Mouse (Mus musculus) heart, postnatal 0 days (tissue): Measurements from ENCODE around the gene Acads. TPM values are rescaled to one million over a fixed set of nuclear protein-coding genes. Genes with fewer than 3 reads are reported as not detected.

Source experiments
- ATAC-seq: fragments of 200-750 bp; cut with Nextera tagmentation; 2 replicates; pipeline ENCODE4 v1.8.0; 2017; ENCODE audit warnings: low read depth, moderate number of reproducible peaks, moderate library complexity; ENCODE audit not compliant: insufficient read depth
- DNase-seq: peaks from one replicate; pipeline ENCODE4 v3.0.0-alpha.2; 2016; ENCODE audit warnings: low spot score
- H3K27ac ChIP-seq: fragments of 300-500 bp; sonication (generic); 2 replicates; pipeline ENCODE4 v1.5.1; 2014; ENCODE audit warnings: low read depth, mild to moderate bottlenecking
- H3K27me3 ChIP-seq: fragments of 300-500 bp; sonication (generic); 2 replicates; pipeline ENCODE4 v1.6.1; 2014; ENCODE audit warnings: low read length, mixed read lengths; ENCODE audit not compliant: control insufficient read depth, insufficient read depth
- H3K36me3 ChIP-seq: fragments of 300-500 bp; sonication (generic); replicated peaks from 2 replicates; pipeline ENCODE4 v1.6.1; 2014; ENCODE audit warnings: low read length, mixed read lengths; ENCODE audit not compliant: control insufficient read depth, insufficient read depth
- H3K4me1 ChIP-seq: fragments of 300-500 bp; sonication (generic); 2 replicates; pipeline ENCODE4 v1.6.1; 2014; ENCODE audit warnings: antibody characterized with exemption; ENCODE audit not compliant: control insufficient read depth, insufficient read depth
- H3K4me2 ChIP-seq: fragments of 300-500 bp; sonication (generic); 2 replicates; pipeline ENCODE4 v1.6.1; 2014; ENCODE audit warnings: low read depth, mild to moderate bottlenecking, low read length, moderate library complexity
- H3K4me3 ChIP-seq: fragments of 300-500 bp; sonication (generic); 2 replicates; pipeline ENCODE4 v1.5.1; 2014; ENCODE audit warnings: low read depth, low read length
- H3K9ac ChIP-seq: fragments of 300-500 bp; sonication (generic); replicated peaks from 2 replicates; pipeline ENCODE4 v1.6.1; 2014; ENCODE audit warnings: low read depth, low read length, mixed read lengths
- H3K9me3 ChIP-seq: fragments of 300-500 bp; sonication (generic); replicated peaks from 2 replicates; pipeline ENCODE4 v1.6.1; 2016; ENCODE audit warnings: low read length; ENCODE audit not compliant: control insufficient read depth
- CTCF ChIP-seq: IDR thresholded peaks from 2 replicates; pipeline ENCODE4 v1.5.1; 2016; ENCODE audit warnings: antibody characterized with exemption, control low read depth, low read depth
- EP300 ChIP-seq: IDR thresholded peaks from 2 replicates; pipeline ENCODE4 v1.6.1; 2016; ENCODE audit warnings: antibody characterized with exemption, low read depth
- WGBS: fragments of 180-500 bp; shearing (Covaris S2); extraction: QIAGEN DNeasy Blood & Tissue Kit; methylation state at CpG from one replicate; pipeline ENCODE4 v1.1.7; 2014; 5-methylcytosine and 5-hydroxymethylcytosine counted together
- polyA plus RNA-seq: library from polyadenylated mRNA; unstranded; fragments of >200 nt; fragmentation: Nextera tagmentation; extraction: Ambion mirVana; gene quantifications from 2 replicates; pipeline ENCODE4 v1.2.1, GENCODE M21; 2015
- total RNA-seq: library from RNA; depleted of rRNA; stranded (reverse); fragments of >200 nt; gene quantifications from 2 replicates; pipeline ENCODE4 v1.2.3, GENCODE M21; 2014; ENCODE audit warnings: low replicate concordance

Acads gene
- total and polyA plus RNA-seq, 2 experiments from 2014 or later, result 208 to 288 TPM

GRCm38 (mm10) chr5:115089592-115090268, 29.4 kb downstream of the Acads start:
- ATAC-seq, result no peak

DNA sequence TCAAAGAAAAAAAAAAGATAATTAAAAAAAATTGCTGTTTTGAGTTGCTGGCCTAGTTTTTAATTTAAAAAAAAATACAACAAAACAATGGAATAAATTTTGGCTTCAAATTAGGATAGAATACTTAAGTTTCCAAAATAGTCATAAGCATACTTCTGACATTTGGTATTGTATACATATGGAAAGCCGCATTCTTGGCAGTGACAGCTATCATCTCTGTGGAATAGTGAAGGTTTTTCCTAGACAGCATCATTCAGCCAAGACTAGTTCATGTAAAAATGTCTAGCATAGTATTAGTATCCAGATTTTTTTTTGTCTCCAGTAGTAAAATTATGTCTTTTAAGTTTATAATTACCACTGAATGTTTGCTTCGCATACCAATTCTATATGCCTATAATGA, 33.5 kb downstream of the Acads start:
- Histone ChIP-seq H3K4me2 (no peak overlapping the region), H3K9ac (no peak overlapping the region), H3K36me3 (peaks cover 79% of the 10 kb centered on the region), H3K9me3 (no peaks in the 10 kb centered on the region), H3K27me3 (no peaks in the 10 kb centered on the region), H3K4me3 (no peak overlapping the region), H3K27ac (no peak overlapping the region), H3K4me1 (no peaks in the 10 kb centered on the region)
- DNase-seq, result no peak
- no peak for ATAC-seq
- TF ChIP-seq CTCF (no peak), EP300 (no peak)
- WGBS, result 96% methylated on average over 2 of the region's 2 CpGs

More at GRCm38 (mm10) chr5:115089592-115090268, 29.4 kb downstream of the Acads start:
- Histone ChIP-seq H3K4me1 (0 out of 2 replicates have a peak, but pooled peaks cover 7% of the 10 kb centered on the region), H3K9me3 (no peaks in the 10 kb centered on the region), H3K27ac (no peak overlapping the region), H3K9ac (no peak overlapping the region), H3K27me3 (no peaks in the 10 kb centered on the region), H3K4me2 (no peak overlapping the region), H3K36me3 (peaks cover 83% of the 10 kb centered on the region), H3K4me3 (no peak overlapping the region)
- TF ChIP-seq CTCF (peak; percentile 20), EP300 (no peak)
- no peak for DNase-seq
- WGBS, result 93% methylated on average over 5 of the region's 5 CpGs

GRCm38 (mm10) chr5:115083492-115083891, 35.7 kb downstream of the Acads start:
- TF ChIP-seq CTCF (no peak), EP300 (no peak)
- Histone ChIP-seq H3K9me3 (no peaks in the 10 kb centered on the region), H3K4me1 (no peaks in the 10 kb centered on the region), H3K27ac (no peak overlapping the region), H3K4me2 (no peak overlapping the region), H3K36me3 (peaks cover 58% of the 10 kb centered on the region), H3K4me3 (no peak overlapping the region), H3K9ac (no peak overlapping the region), H3K27me3 (no peaks in the 10 kb centered on the region)
- no peak for ATAC-seq
- DNase-seq, result no peak
- 69% methylated on average over 6 of the region's 6 CpGs for WGBS

DNA sequence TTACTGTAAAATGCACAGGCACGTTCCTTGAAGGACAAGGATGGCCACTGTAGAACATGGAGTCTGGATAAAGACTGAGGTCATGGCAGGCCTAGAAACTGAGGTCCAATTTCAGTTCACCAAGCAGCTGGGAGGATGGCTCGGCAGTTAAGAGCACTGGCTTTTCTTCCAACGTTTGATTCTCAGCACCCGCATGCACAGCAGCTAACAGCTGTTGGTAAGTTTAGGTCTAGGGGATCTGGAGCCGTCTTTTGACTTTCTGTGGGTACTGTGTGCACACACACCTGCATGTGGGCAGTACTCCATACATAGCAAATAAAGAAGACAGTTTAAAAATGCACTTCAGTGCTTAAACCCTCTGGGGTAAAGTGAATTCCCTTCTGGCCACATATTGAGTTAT, 37.5 kb downstream of the Acads start:
- 83% methylated on average over 5 of the region's 5 CpGs for WGBS

GRCm38 (mm10) chr5:115076144-115076901, 42.8 kb downstream of the Acads start:
- H3K9ac ChIP-seq, result no peak overlapping the region
- DNase-seq (peak; percentile 26), ATAC-seq (no peak)
- peaks cover 11% of the 10 kb centered on the region for H3K4me1 ChIP-seq
- no peaks in the 10 kb centered on the region for H3K27me3 ChIP-seq
- H3K27ac ChIP-seq, result no peak overlapping the region
- no peak overlapping the region for H3K4me3 ChIP-seq
- 49% methylated on average over 5 of the region's 5 CpGs for WGBS
- peak; percentile 75 for TF ChIP-seq CTCF
- TF ChIP-seq EP300, result no peak
- no peak overlapping the region for H3K4me2 ChIP-seq
- H3K9me3 ChIP-seq, result no peaks in the 10 kb centered on the region
- peaks cover 9% of the 10 kb centered on the region; the same call in 1 of the 2 replicates for H3K36me3 ChIP-seq

More for the DNA sequence above, 37.5 kb downstream of the Acads start:
- Histone ChIP-seq H3K27me3 (no peaks in the 10 kb centered on the region), H3K4me3 (no peak overlapping the region), H3K9ac (no peak overlapping the region), H3K4me1 (no peaks in the 10 kb centered on the region), H3K27ac (no peak overlapping the region), H3K9me3 (no peaks in the 10 kb centered on the region), H3K4me2 (no peak overlapping the region), H3K36me3 (peaks cover 43% of the 10 kb centered on the region)
- ATAC-seq, result no peak
- TF ChIP-seq CTCF, result no peak
- TF ChIP-seq EP300, result no peak
- no peak for DNase-seq
